Mouse (Mus musculus) right cerebral cortex, adult 18-20 months (tissue): ENCODE results near the gene Mbd6.

Experiments used
- DNase-seq: peaks from one replicate; pipeline ENCODE4 v3.0.0; 2022; ENCODE audit warnings: mixed read lengths

The Mbd6 gene

GRCm38 (mm10) chr10:127261706-127262547 is 26.9 kb downstream of the Mbd6 start:
- DNase-seq = no peak

GRCm38 (mm10) chr10:127258489-127258888 is 30.3 kb downstream of the Mbd6 start:
- DNase-seq = no peak

- no peak for DNase-seq
Measured at GRCm38 (mm10) chr10:127257790-127258189, 31.0 kb downstream of the Mbd6 start.

- DNase-seq = no peak
Measured at GRCm38 (mm10) chr10:127255625-127256345, 33.0 kb downstream of the Mbd6 start.

GRCm38 (mm10) chr10:127250810-127251209 is 38.0 kb downstream of the Mbd6 start:
- DNase-seq = no peak

GRCm38 (mm10) chr10:127238241-127238824 is 50.5 kb downstream of the Mbd6 start:
- DNase-seq = no peak

GRCm38 (mm10) chr10:127236541-127236940 is 52.3 kb downstream of the Mbd6 start:
- DNase-seq = no peak

GRCm38 (mm10) chr10:127233141-127233540 is 55.7 kb downstream of the Mbd6 start:
- DNase-seq = no peak
